Mouse (Mus musculus) heart, embryonic 13.5 days (tissue): Measurements from ENCODE around the gene Thap3. TPM values are rescaled to one million over a fixed set of nuclear protein-coding genes. Genes with fewer than 3 reads are reported as not detected.

Experiments
- ATAC-seq: fragments of 200-750 bp; cut with Nextera tagmentation; 2 replicates; pipeline ENCODE4 v1.8.0; 2017; ENCODE audit warnings: moderate TSS enrichment; ENCODE audit not compliant: insufficient number of reproducible peaks, low FRiP score, low TSS enrichment; ENCODE audit errors: extremely low read depth
- H3K27ac ChIP-seq: fragments of 300-500 bp; sonication (generic); replicated peaks from 2 replicates; pipeline ENCODE4 v1.5.1; 2015; ENCODE audit warnings: moderate library complexity, mild to moderate bottlenecking, inconsistent platforms
- H3K27me3 ChIP-seq: fragments of 300-500 bp; sonication (generic); replicated peaks from 2 replicates; pipeline ENCODE4 v1.6.1; 2015; ENCODE audit warnings: mild to moderate bottlenecking, inconsistent platforms
- H3K36me3 ChIP-seq: fragments of 300-500 bp; sonication (generic); 2 replicates; pipeline ENCODE4 v1.6.1; 2015; ENCODE audit warnings: mild to moderate bottlenecking, inconsistent platforms
- H3K4me1 ChIP-seq: fragments of 300-500 bp; sonication (generic); 2 replicates; pipeline ENCODE4 v1.6.1; 2015; ENCODE audit warnings: inconsistent platforms
- H3K4me2 ChIP-seq: fragments of 300-500 bp; sonication (generic); 2 replicates; pipeline ENCODE4 v1.6.1; 2015; ENCODE audit warnings: inconsistent platforms, mild to moderate bottlenecking, moderate library complexity
- H3K4me3 ChIP-seq: fragments of 300-500 bp; sonication (generic); 2 replicates; pipeline ENCODE4 v1.5.1; 2015; ENCODE audit warnings: moderate library complexity, mild to moderate bottlenecking, inconsistent platforms
- H3K9ac ChIP-seq: fragments of 300-500 bp; sonication (generic); 2 replicates; pipeline ENCODE4 v1.6.1; 2015; ENCODE audit warnings: inconsistent platforms, mild to moderate bottlenecking, moderate library complexity
- H3K9me3 ChIP-seq: fragments of 300-500 bp; sonication (generic); 2 replicates; pipeline ENCODE4 v1.6.1; 2016; ENCODE audit warnings: inconsistent platforms
- WGBS: fragments of 180-500 bp; shearing (Covaris S2); methylation state at CpG from one replicate; pipeline ENCODE4 v1.1.7; 2015; ENCODE audit warnings: mixed read lengths; 5-methylcytosine and 5-hydroxymethylcytosine counted together
- polyA plus RNA-seq: library from polyadenylated mRNA; unstranded; fragments of >200 nt; fragmentation: Nextera tagmentation; extraction: Ambion mirVana; gene quantifications from 2 replicates; pipeline ENCODE4 v1.2.1, GENCODE M21; 2015

Gene Thap3
- polyA plus RNA-seq, 1 experiment from 2014 or later, result 26.1 TPM

DNA sequence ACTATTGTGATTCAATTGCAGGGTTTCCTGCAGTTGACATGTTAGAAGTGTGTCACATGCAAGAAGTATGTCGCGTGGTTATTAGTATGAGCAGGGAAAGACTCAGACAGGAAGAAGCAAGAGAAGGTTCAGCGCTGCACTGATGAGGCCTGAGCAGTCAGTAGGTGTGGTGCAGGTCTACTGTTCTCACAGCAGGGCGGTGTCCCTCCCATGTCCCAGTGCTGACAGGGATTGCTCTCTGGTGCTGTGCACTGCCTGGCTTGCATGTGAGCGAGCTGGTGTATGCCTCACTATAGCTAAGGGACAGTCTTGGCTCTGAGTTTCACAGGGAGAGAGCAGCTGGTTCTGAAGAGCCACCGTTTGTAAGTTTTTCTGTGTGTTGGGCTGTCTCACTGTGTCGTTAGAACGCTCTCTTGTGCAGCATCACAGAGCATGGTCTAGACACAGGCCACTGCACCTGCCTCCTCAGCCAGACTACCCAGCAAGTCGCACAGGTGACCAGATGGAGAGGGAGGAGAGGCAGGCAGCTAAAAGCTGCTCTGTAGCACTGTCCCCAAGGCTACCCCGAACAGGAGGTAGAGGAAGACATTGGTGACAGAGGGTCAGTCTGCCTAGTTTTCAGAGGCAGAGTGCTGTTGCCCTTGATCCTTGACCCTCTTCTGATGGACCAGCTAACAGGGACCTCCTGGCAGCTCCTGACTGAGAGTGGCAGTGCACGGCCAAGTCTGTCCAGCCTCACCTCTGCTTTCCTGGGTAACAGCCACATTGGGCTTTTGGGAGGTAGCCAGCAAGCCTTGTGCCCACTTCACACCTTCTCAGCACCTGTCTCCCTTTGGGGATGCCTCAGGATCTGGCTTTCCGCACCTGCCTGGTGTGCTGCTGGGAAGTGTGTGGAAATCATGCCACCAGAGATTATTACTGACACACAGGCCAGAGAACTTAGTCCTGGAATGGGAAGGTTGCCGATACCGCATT, 40.0 kb downstream of the Thap3 start:
- no peak overlapping the region for H3K4me3 ChIP-seq
- peaks cover 29% of the 10 kb centered on the region for H3K4me1 ChIP-seq
- H3K9me3 ChIP-seq, result no peaks in the 10 kb centered on the region
- 82% methylated on average over 14 of the region's 14 CpGs for WGBS
- H3K9ac ChIP-seq, result 0 out of 2 replicates have a peak overlapping the region, but pooled peaks have one; percentile 6
- H3K4me2 ChIP-seq, result no peak overlapping the region
- H3K27ac ChIP-seq, result 0 out of 2 replicates have a peak overlapping the region, but pooled peaks have one; percentile 14
- ATAC-seq, result no peak
- H3K36me3 ChIP-seq, result peaks cover 32% of the 10 kb centered on the region
- H3K27me3 ChIP-seq, result no peaks in the 10 kb centered on the region

DNA sequence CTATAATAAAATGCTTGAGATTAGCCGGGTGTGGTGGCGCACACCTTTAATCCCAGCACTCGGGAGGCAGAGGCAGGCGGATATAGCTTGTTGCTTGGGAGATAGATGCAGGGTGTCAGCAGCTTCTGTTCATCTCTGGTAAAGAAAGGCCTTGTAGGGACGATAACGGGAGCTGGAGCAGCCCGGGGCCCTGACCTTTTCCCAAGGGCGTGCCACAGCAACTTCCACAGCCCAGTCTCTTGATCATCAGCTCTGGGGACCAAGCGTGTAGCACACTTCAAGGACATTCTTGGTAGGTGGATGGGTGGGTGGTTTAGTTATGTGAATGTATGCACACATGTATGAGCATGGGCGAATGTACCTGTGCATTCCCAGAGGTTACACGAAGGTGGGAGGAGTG, 42.6 kb downstream of the Thap3 start:
- Histone ChIP-seq H3K9me3 (no peaks in the 10 kb centered on the region), H3K9ac (no peak overlapping the region), H3K27ac (no peak overlapping the region), H3K4me1 (peaks cover 29% of the 10 kb centered on the region), H3K4me2 (no peak overlapping the region), H3K36me3 (peaks cover 13% of the 10 kb centered on the region), H3K4me3 (no peak overlapping the region), H3K27me3 (no peaks in the 10 kb centered on the region)
- WGBS, result 61% methylated on average over 11 of the region's 11 CpGs
- ATAC-seq, result no peak

GRCm38 (mm10) chr4:151938089-151938488, 50.7 kb downstream of the Thap3 start:
- Histone ChIP-seq H3K36me3 (peaks cover 6% of the 10 kb centered on the region; the same call in 1 of the 2 replicates), H3K4me2 (no peak overlapping the region), H3K4me1 (peaks cover 34% of the 10 kb centered on the region), H3K4me3 (no peak overlapping the region), H3K27ac (no peak overlapping the region), H3K9me3 (no peaks in the 10 kb centered on the region), H3K9ac (no peak overlapping the region), H3K27me3 (no peaks in the 10 kb centered on the region)
- no peak for ATAC-seq
- WGBS, result 91% methylated on average over 3 of the region's 3 CpGs

GRCm38 (mm10) chr4:151937441-151937840, 51.4 kb downstream of the Thap3 start:
- 80% methylated on average over 13 of the region's 13 CpGs for WGBS
- Histone ChIP-seq H3K4me2 (no peak overlapping the region), H3K9ac (no peak overlapping the region), H3K36me3 (peaks cover 6% of the 10 kb centered on the region; the same call in 1 of the 2 replicates), H3K4me1 (peaks cover 34% of the 10 kb centered on the region), H3K27ac (no peak overlapping the region), H3K4me3 (no peak overlapping the region), H3K27me3 (no peaks in the 10 kb centered on the region), H3K9me3 (no peaks in the 10 kb centered on the region)
- no peak for ATAC-seq

DNA sequence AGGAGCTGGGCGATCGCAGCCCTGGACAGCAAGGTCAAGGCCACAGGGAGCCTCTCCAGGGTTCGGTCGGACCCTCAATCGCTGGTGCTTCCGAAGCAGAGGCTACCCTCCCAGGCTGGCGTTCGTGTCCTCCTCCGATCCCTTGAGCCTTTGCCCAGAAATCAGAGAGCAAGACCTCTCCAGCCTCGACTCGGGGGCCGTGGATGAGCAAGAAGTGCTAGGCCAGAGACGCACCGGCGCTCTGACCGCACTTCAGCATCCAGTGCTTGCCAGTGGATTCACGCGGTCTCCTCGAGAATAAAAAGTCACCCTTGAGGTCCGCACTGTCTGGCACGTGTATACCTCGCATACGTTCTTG, 54.6 kb downstream of the Thap3 start:
- no peak for ATAC-seq
- H3K27ac ChIP-seq, result peak overlapping the region; percentile 63
- WGBS, result 1% methylated on average over 23 of the region's 23 CpGs

GRCm38 (mm10) chr4:151933505-151934214, 55.1 kb downstream of the Thap3 start, which contains the start of gene Dnajc11:
Dnajc11 (plus strand) TSS chr4:151933691.
- H3K9ac ChIP-seq, result peak within 1 kb of the TSS; percentile 96
- H3K4me1 ChIP-seq, result peaks cover 34% of the 10 kb centered on the region
- H3K4me3 ChIP-seq, result peak within 1 kb of the TSS; percentile 92
- H3K9me3 ChIP-seq, result no peaks in the 10 kb centered on the region
- peak; percentile 79 for ATAC-seq
- 0% methylated on average over 56 of the region's 83 CpGs for WGBS
- no peaks in the 10 kb centered on the region for H3K27me3 ChIP-seq
- no peaks in the 10 kb centered on the region for H3K36me3 ChIP-seq
- peak within 1 kb of the TSS; percentile 63 for H3K27ac ChIP-seq
- peak within 1 kb of the TSS; percentile 100 for H3K4me2 ChIP-seq

More for the DNA sequence above, 54.6 kb downstream of the Thap3 start:
- Histone ChIP-seq H3K9me3 (no peaks in the 10 kb centered on the region), H3K9ac (peak overlapping the region; percentile 96), H3K4me2 (peak overlapping the region; percentile 100), H3K4me3 (peak overlapping the region; percentile 92), H3K36me3 (no peaks in the 10 kb centered on the region), H3K27me3 (no peaks in the 10 kb centered on the region), H3K4me1 (peaks cover 34% of the 10 kb centered on the region)

Other genes starting within 250 kb of the Thap3 start
- gene Camta1, start 127.1 kb downstream of the Thap3 start, polyA plus RNA-seq, result 118 and 142 TPM in 2 replicates
- gene Dnajc11, start 55.3 kb downstream of the Thap3 start, polyA plus RNA-seq, result 57.1 and 59.2 TPM in 2 replicates
- 17.8 and 18.3 TPM in 2 replicates for gene Phf13, start 7.3 kb upstream of the Thap3 start, polyA plus RNA-seq
- gene Klhl21, start 19.8 kb upstream of the Thap3 start, polyA plus RNA-seq, result 23.2 and 25.9 TPM in 2 replicates
- gene Zbtb48, start 38.7 kb upstream of the Thap3 start, polyA plus RNA-seq, result 10.0 and 11.6 TPM in 2 replicates
- 0.11 TPM in 1 of 2 replicates, not detected in the other for gene Tas1r1, start 49.6 kb upstream of the Thap3 start, polyA plus RNA-seq
- gene Nol9, start 50.3 kb upstream of the Thap3 start, polyA plus RNA-seq, result 17.2 and 18.1 TPM in 2 replicates
- gene Plekhg5, start 83.5 kb upstream of the Thap3 start, polyA plus RNA-seq, result 11.6 and 12.7 TPM in 2 replicates
- 0.73 and 0.80 TPM in 2 replicates for gene Tnfrsf25, start 126.9 kb upstream of the Thap3 start, polyA plus RNA-seq
- gene Espn, start 163.4 kb upstream of the Thap3 start, polyA plus RNA-seq, result 0.87 and 1.1 TPM in 2 replicates
- gene Hes2, start 169.9 kb upstream of the Thap3 start, polyA plus RNA-seq, result not detected in 2 replicates
- 73.9 and 84.7 TPM in 2 replicates for gene Acot7, start 189.1 kb upstream of the Thap3 start, polyA plus RNA-seq